Mouse (Mus musculus) NIH3T3 (cell line): ENCODE results near the gene Olfr970.
"Not testable (repeated sequence)": the region's sequence is repeated elsewhere in the genome, so short reads cannot be mapped to it uniquely, and the experiment has no call there.

Experiments
- DNase-seq: peaks from one replicate; pipeline ENCODE4 v3.0.0-alpha.2; 2012; ENCODE audit warnings: low read depth

Olfr970 gene

DNA sequence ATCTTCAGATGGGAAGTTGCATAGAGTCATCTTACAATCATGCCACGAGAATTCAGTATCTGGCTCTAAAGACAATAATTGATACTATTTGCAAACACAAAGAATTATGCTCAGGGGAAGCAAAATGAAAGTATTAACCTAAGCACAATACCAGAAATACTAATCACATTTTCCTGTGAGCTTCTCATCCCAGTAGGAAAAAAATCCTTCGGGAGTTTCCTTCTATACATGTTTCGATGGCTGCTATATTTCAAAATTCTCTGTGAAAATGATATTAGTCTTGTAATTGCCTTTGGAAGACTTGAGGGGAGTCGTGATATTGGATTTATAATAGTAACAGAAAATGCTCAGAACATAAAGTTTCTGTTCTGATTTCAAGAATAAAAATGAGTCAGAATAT, at the start of gene Olfr970:
Olfr970 (plus strand) TSS at position 301 of the 400 bp plus-strand sequence.
- no peak for DNase-seq

DNA sequence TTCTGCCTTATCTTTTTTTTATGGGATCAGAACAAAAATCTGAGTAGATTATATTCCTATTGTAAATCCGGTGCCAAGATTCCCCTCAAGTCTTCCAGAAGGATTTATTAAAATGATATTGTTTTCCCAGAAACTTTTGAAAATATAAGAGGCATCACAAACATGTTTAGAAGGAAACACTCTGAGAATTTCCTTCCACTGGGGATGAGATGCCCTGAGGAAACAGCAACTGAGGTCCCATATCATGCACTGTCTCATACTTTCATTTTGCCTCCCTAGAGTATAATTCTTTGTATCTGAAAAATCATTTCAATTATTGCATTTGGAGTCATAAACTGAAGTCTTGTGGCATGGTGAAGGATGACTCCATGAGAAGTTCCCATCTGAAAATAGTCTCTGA, 25.5 kb upstream of the Olfr970 start, which contains the start of gene Olfr968:
Olfr968 (minus strand) TSS at position 101 of the 400 bp plus-strand sequence.
- no peak for DNase-seq

DNA sequence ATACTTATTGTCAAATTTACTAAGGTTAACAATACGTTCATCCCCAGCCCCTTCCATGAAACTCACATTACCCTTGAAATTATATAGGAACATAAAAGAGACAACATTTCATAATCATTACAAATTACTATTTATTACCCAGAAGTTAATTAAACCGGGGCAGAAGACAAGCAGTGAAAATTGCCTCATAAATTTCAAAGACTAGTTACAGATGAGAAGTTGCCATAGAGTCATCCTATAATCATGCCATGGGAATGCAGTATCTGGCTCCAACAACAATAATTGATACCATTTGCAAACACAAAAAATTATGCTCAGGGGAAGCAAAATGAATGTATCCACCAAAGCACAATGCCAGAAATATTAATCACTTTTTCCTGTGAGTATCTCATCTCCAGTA, 18.1 kb upstream of the Olfr970 start, which contains the start of gene Olfr969:
Olfr969 (plus strand) TSS at position 388 of the 400 bp plus-strand sequence.
- no peak for DNase-seq

DNA sequence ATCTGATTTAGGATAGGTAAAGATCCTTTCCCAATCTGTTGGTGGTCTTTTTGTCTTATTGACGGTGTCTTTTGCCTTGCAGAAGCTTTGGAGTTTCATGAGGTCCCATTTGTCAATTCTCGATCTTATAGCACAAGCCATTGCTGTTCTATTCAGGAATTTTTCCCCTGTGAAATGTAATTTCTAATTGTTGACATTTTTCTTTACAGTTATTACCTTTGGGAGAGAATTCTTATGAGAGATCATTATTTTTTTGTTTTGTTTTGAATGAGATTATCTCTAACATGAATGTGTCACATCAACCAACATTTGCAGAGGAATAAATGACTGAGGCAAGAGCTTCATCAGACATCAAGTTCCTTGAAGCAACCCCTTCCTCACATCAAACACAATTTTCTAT, 27.9 kb downstream of the Olfr970 start, which contains the start of gene Olfr971:
Olfr971 (plus strand) TSS at position 301 of the 400 bp plus-strand sequence.
- not testable (repeated sequence) for DNase-seq

DNA sequence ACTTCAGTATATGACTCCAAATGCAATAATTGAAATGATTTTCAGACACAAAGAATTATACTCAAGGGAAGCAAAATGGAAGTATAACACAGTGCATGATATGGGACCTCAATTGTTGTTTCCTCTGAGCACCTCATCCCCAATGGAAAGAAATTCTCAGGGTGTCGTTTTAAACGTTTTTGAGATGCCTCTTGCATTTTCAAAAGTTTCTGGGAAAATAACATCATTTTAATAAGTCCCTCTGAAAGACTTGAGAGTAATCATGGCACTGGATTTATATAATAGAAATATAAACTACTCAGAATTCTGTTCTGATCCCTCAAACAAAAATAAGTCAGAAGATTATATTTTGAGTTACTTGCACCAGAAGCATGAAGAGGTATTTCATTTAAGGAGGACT, 57.5 kb downstream of the Olfr970 start, which contains the start of gene Olfr972:
Olfr972 (plus strand) TSS at position 301 of the 400 bp plus-strand sequence.
- DNase-seq, result no peak
